Mouse (Mus musculus): ENCODE results near the gene Unc13d. TPM values are rescaled to one million over a fixed set of nuclear protein-coding genes. Genes with fewer than 3 reads are reported as not detected.
"Not testable (repeated sequence)": the region's sequence is repeated elsewhere in the genome, so short reads cannot be mapped to it uniquely, and the experiment has no call there.

Unc13d gene
- polyA plus RNA-seq, 1 experiment from 2014 or later = 8.0 TPM

- Histone ChIP-seq H3K4me1 (peaks cover 51% of the 10 kb centered on the region), H3K9ac (no peak overlapping the region), H3K4me3 (replicated peaks) (no peak overlapping the region), H3K27ac (peak overlapping the region; percentile 72), H3K36me3 (no peaks in the 10 kb centered on the region), H3K4me2 (no peak overlapping the region), H3K27me3 (replicated peaks) (no peaks in the 10 kb centered on the region), H3K9me3 (no peaks in the 10 kb centered on the region)
- no peak for ATAC-seq (ENCODE audit: insufficient read depth, low FRiP score, low read depth)
- 63% methylated on average over 14 of the region's 14 CpGs for WGBS
Observed at GRCm38 (mm10) chr11:116098711-116099460, 21.1 kb upstream of the Unc13d start.

- Histone ChIP-seq H3K27ac (no peak overlapping the region), H3K4me1 (peaks cover 29% of the 10 kb centered on the region), H3K4me2 (no peak overlapping the region), H3K36me3 (no peaks in the 10 kb centered on the region), H3K4me3 (replicated peaks) (no peak overlapping the region), H3K9me3 (no peaks in the 10 kb centered on the region), H3K27me3 (replicated peaks) (no peaks in the 10 kb centered on the region), H3K9ac (no peak overlapping the region)
- no peak for ATAC-seq (ENCODE audit: insufficient read depth, low FRiP score, low read depth)
- WGBS = 80% methylated on average over 5 of the region's 5 CpGs
Observed at GRCm38 (mm10) chr11:116096213-116097108, 18.7 kb upstream of the Unc13d start.

GRCm38 (mm10) chr11:116095573-116095972, 17.8 kb upstream of the Unc13d start:
- H3K4me2 ChIP-seq = no peak overlapping the region
- ATAC-seq (ENCODE audit: insufficient read depth, low FRiP score, low read depth) = no peak
- WGBS = 65% methylated on average over 3 of the region's 3 CpGs
- no peaks in the 10 kb centered on the region for H3K9me3 ChIP-seq
- H3K4me1 ChIP-seq = peaks cover 20% of the 10 kb centered on the region
- no peak overlapping the region for H3K4me3 ChIP-seq (replicated peaks)
- H3K27me3 ChIP-seq (replicated peaks) = no peaks in the 10 kb centered on the region
- peak overlapping the region; percentile 5; the same call in 1 of the 2 replicates for H3K27ac ChIP-seq
- H3K36me3 ChIP-seq = no peaks in the 10 kb centered on the region
- H3K9ac ChIP-seq = no peak overlapping the region

- Histone ChIP-seq H3K4me2 (no peak overlapping the region), H3K27me3 (replicated peaks) (no peaks in the 10 kb centered on the region), H3K9me3 (no peaks in the 10 kb centered on the region), H3K4me3 (replicated peaks) (no peak overlapping the region), H3K27ac (no peak overlapping the region), H3K9ac (no peak overlapping the region), H3K36me3 (no peaks in the 10 kb centered on the region), H3K4me1 (peaks cover 6% of the 10 kb centered on the region; the same call in 1 of the 2 replicates)
- ATAC-seq (ENCODE audit: insufficient read depth, low FRiP score, low read depth) = no peak
- WGBS = 39% methylated on average over 16 of the region's 16 CpGs
Observed at GRCm38 (mm10) chr11:116093771-116094565, 16.2 kb upstream of the Unc13d start.

- H3K27ac ChIP-seq; H3K36me3 ChIP-seq; H3K4me1 ChIP-seq; H3K27me3 ChIP-seq (replicated peaks); H3K4me3 ChIP-seq (replicated peaks); H3K9me3 ChIP-seq; ATAC-seq (ENCODE audit: insufficient read depth, low FRiP score, low read depth); H3K4me2 ChIP-seq; H3K9ac ChIP-seq: not testable (repeated sequence)
- 88% methylated on average over 6 of the region's 6 CpGs for WGBS
Observed at GRCm38 (mm10) chr11:116092959-116093358, 15.2 kb upstream of the Unc13d start.

- ATAC-seq (ENCODE audit: insufficient read depth, low FRiP score, low read depth) = no peak
- Histone ChIP-seq H3K4me2 (no peak overlapping the region), H3K4me3 (replicated peaks) (no peak overlapping the region), H3K9ac (no peak overlapping the region), H3K27ac (no peak overlapping the region), H3K9me3 (no peaks in the 10 kb centered on the region), H3K36me3 (no peaks in the 10 kb centered on the region), H3K27me3 (replicated peaks) (no peaks in the 10 kb centered on the region), H3K4me1 (peaks cover 4% of the 10 kb centered on the region; the same call in 1 of the 2 replicates)
- WGBS = 83% methylated on average over 6 of the region's 6 CpGs
Observed at GRCm38 (mm10) chr11:116091591-116091990, 13.8 kb upstream of the Unc13d start.

GRCm38 (mm10) chr11:116089545-116089944, 11.8 kb upstream of the Unc13d start:
- ATAC-seq (ENCODE audit: insufficient read depth, low FRiP score, low read depth) = no peak
- no peaks in the 10 kb centered on the region for H3K36me3 ChIP-seq
- no peaks in the 10 kb centered on the region for H3K27me3 ChIP-seq (replicated peaks)
- no peak overlapping the region for H3K4me3 ChIP-seq (replicated peaks)
- H3K4me2 ChIP-seq = no peak overlapping the region
- WGBS = 93% methylated on average over 6 of the region's 6 CpGs
- H3K9ac ChIP-seq = no peak overlapping the region
- peaks cover 20% of the 10 kb centered on the region for H3K4me1 ChIP-seq
- no peak overlapping the region for H3K27ac ChIP-seq
- no peaks in the 10 kb centered on the region for H3K9me3 ChIP-seq

GRCm38 (mm10) chr11:116088741-116089394, 11.1 kb upstream of the Unc13d start:
- no peak overlapping the region for H3K4me3 ChIP-seq (replicated peaks)
- H3K4me2 ChIP-seq = no peak overlapping the region
- no peak overlapping the region for H3K27ac ChIP-seq
- H3K36me3 ChIP-seq = peaks cover 2% of the 10 kb centered on the region; the same call in 1 of the 2 replicates
- no peak overlapping the region for H3K9ac ChIP-seq
- H3K27me3 ChIP-seq (replicated peaks) = no peaks in the 10 kb centered on the region
- 77% methylated on average over 11 of the region's 11 CpGs for WGBS
- ATAC-seq (ENCODE audit: insufficient read depth, low FRiP score, low read depth) = no peak
- no peaks in the 10 kb centered on the region for H3K9me3 ChIP-seq
- H3K4me1 ChIP-seq = peaks cover 20% of the 10 kb centered on the region

GRCm38 (mm10) chr11:116088188-116088587, 10.4 kb upstream of the Unc13d start:
- Histone ChIP-seq H3K9ac (no peak overlapping the region), H3K4me1 (peaks cover 20% of the 10 kb centered on the region), H3K9me3 (no peaks in the 10 kb centered on the region), H3K27ac (no peak overlapping the region; the same call in 1 of the 2 replicates), H3K4me2 (peak overlapping the region; percentile 60; the same call in 1 of the 2 replicates), H3K4me3 (replicated peaks) (no peak overlapping the region), H3K36me3 (peaks cover 9% of the 10 kb centered on the region), H3K27me3 (replicated peaks) (no peaks in the 10 kb centered on the region)
- WGBS = 68% methylated on average over 8 of the region's 8 CpGs
- no peak for ATAC-seq (ENCODE audit: insufficient read depth, low FRiP score, low read depth)

- Histone ChIP-seq H3K27ac (peak overlapping the region; percentile 86), H3K9me3 (no peaks in the 10 kb centered on the region), H3K4me1 (peaks cover 20% of the 10 kb centered on the region), H3K4me2 (peak overlapping the region; percentile 60), H3K9ac (no peak overlapping the region; the same call in 1 of the 2 replicates), H3K27me3 (replicated peaks) (no peaks in the 10 kb centered on the region), H3K36me3 (peaks cover 14% of the 10 kb centered on the region), H3K4me3 (replicated peaks) (peak overlapping the region; percentile 53)
- ATAC-seq (ENCODE audit: insufficient read depth, low FRiP score, low read depth) = peak; percentile 78
- whole genome bisulfite sequencing = 2% methylated on average over 31 of the region's 31 CpGs
Observed at GRCm38 (mm10) chr11:116087194-116088130, 9.7 kb upstream of the Unc13d start.
